Mouse (Mus musculus) kidney, postnatal 4 days (tissue): ENCODE data around the gene Thap4.

ENCODE experiments used
- DNase-seq, 2 experiments: peaks; one replicate each; pipeline ENCODE4 v3.0.0; 2021; ENCODE audit warnings: mixed read lengths in 2 of 2

Gene Thap4

DNA sequence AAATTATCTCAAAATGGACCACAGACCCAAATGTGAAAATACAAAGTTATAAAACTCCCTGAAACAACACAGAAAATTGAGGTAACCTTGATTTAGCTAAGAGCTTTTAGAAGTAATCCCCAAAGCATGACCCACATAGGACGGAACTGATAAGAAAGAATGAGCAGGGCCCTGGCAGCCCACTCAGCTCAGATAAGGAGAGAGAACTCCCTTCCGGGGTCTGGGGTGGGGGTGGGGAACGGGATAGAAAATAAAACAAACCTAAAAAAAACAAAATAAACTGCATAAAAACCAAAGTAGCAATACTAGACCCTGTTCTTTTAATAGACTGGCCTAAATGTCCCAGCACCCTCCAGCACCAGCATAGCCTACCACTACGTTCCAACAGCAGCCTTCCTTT, 12.7 kb downstream of the Thap4 start:
- no peak for DNase-seq

DNA sequence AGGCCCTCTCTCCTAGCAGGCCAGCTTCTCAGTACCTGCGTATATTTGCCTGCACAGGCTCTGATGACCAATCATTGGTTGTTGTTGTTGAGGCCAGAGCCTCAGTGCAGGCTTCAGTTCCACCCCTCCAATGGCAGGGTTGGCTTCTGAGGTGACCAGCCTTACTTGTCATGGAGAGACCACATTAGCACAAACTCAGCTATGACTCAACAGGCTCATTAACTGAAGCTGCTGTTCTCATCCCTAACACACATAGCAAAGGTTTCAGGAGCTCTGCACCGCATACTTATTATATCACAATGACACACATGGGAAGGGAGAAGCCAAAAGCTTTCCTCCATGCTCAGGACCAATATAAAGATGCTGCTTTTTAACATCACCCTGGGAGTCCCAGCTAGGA, 14.0 kb downstream of the Thap4 start:
- no peak for DNase-seq

DNA sequence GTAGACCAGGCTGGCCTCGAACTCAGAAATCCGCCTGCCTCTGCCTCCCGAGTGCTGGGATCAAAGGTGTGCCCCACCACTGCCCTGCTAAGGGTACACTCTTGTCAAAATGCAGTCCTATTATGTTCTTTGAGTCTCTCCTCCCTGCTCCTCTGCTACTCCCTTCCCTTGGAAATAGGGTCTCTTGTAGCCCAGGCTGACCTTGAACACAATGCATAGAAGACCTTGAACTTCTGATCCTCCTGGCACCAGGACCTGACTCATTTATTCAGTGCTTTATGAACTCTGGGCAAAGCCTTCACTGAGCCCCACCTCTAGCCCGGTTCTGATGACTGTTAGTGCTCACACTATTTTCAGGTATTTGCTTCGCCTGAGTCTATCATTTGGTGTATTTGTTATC, 17.0 kb downstream of the Thap4 start:
- no peak for DNase-seq

DNA sequence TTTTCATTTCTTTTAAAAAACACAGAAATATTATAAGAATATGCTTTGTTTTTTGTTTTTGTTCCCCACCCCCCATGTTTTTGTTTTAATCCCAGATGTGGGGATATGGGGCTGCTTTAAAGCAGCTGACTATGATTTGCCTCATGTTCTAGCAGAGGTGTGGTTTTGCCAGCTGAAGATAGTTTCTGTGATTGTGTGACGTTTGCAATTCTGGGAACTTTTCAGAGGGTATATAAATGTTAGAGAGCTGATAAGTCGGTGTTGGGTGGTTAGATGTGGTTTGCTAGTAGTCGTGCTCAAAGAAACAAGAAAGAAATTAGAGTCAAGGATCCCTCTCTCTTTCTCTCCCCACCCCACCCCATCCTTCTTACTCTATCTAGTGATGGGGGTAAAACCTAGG, 18.8 kb downstream of the Thap4 start:
- DNase-seq = no peak

DNA sequence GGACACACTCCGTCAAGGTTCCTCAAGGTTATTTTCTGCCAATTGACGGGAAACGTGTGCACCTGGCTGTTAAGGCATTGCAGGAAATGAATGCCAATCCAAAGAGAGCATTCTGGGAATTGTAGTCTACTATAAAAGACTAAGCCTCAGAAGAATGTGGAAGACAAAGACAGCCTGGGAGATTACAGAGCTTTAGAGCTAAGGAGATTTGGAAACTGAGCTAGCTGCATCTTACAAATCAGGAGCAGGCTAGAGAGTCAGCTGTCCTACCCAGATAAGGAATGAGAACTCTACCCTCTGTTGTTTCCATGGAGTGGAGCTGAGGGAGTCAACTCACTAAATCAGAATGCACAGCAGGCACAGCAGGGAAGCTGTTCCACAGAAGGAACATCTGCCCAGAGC, 22.8 kb downstream of the Thap4 start:
- no peak for DNase-seq

DNA sequence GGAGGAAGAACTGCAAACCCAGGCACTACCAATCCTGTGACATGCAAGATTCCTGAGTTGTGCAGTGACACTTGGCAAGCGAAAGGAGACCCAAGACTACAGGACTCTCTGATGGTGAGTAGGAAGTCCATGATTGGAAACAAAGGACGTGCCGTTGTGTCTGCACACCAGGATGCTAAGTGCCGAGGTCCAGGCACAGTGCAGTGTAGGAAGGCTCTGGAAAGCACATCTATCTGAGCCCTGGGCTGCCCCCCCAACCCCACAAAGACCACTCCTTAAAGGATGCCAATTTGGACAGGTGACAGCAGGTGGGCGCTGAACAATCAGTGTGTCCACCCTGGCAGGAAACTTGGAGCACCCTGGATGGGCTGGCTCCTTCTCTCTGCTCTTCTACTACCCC, 23.6 kb downstream of the Thap4 start:
- no peak for DNase-seq

DNA sequence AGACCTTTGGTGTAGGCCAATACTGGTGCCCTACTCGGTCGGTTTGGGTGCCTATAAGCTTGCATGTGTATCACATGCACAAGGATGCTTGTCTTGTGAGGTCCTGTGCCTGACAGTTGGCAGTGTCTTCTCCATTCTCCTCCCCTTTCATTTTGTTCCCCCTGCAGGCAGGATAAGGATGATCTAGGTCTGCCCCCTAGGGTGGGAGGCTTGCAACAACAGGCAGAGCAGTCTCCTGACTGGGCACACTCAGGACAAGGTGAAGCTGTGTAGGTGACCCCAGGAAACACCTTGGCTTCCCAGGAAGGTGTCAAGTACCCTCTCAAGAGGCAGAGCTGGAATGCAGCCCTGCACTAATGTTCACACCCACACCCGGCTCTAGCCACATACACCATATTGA, 27.7 kb downstream of the Thap4 start:
- peak; percentile 77 to 78 for DNase-seq

GRCm38 (mm10) chr1:93726116-93726515, 28.5 kb downstream of the Thap4 start:
- DNase-seq = no peak

GRCm38 (mm10) chr1:93725665-93726064, 29.0 kb downstream of the Thap4 start:
- DNase-seq = no peak

- no peak for DNase-seq
These were observed 30.0 kb downstream of the Thap4 start for GRCm38 (mm10) chr1:93724623-93725022.

- no peak for DNase-seq
These were observed 33.1 kb downstream of the Thap4 start for GRCm38 (mm10) chr1:93721557-93721956.

- DNase-seq = no peak
These were observed 38.5 kb downstream of the Thap4 start for GRCm38 (mm10) chr1:93716166-93716565.

- no peak for DNase-seq
These were observed 49.3 kb downstream of the Thap4 start for GRCm38 (mm10) chr1:93705389-93705788.

- DNase-seq = no peak
These were observed 50.3 kb downstream of the Thap4 start for GRCm38 (mm10) chr1:93704341-93704740.

DNA sequence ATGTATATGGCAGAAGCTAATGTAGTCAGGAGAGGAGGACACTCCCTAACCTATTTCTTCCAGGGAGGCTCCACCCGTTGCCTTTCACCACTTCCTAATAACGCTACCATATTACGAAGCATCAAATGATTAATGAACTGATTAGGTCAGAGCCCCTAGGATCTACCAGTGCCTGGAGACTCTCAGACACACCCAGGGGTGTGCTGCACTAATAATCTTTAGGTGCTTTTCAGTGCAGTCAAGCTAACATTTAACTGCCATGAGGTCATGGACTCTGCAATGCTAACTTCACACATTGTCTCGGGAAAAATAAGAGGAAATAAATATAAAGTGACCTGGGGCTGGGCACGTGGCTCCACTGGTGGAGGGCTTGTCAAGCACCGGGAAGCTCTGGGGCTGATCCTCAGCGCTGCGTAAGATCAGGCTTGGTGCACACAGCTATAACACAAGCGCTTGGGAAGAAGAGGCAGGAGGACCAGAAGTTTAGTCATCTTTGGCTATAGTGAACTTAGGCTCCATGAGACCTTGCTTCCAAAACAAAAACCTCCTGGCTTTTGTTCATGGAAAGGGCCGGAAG, 51.1 kb downstream of the Thap4 start:
- no peak for DNase-seq

- no peak for DNase-seq
These were observed 52.6 kb downstream of the Thap4 start for GRCm38 (mm10) chr1:93702106-93702505.

GRCm38 (mm10) chr1:93699159-93699558, 55.5 kb downstream of the Thap4 start:
- no peak for DNase-seq

GRCm38 (mm10) chr1:93697317-93697716, 57.3 kb downstream of the Thap4 start:
- peak; percentile 46 to 66 for DNase-seq

GRCm38 (mm10) chr1:93694966-93695365, 59.7 kb downstream of the Thap4 start:
- peak; percentile 78 to 87 for DNase-seq

DNA sequence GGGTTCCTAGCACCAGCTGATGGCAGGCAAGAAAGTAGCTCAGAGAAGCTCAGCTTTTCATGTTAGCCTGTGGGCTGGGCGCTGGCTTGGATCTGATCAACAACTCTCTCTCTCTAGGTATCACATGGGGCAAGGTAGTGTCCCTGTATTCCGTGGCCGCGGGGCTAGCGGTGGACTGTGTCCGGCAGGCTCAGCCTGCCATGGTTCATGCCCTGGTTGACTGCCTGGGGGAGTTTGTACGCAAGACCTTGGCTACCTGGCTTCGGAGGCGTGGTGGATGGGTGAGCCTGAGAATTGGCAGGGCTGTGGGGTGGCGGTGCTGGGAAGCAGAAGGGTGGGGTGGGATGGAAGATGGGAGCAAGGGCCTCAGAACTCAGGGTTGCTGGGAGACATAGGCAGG, 60.7 kb downstream of the Thap4 start:
- DNase-seq = peak in 1 of 2 experiments; percentile 38

GRCm38 (mm10) chr1:93693502-93693901, 61.2 kb downstream of the Thap4 start:
- no peak for DNase-seq

GRCm38 (mm10) chr1:93692773-93693172, 61.9 kb downstream of the Thap4 start:
- DNase-seq = no peak

- DNase-seq = no peak
These were observed 62.8 kb downstream of the Thap4 start for GRCm38 (mm10) chr1:93691786-93692357.

DNA sequence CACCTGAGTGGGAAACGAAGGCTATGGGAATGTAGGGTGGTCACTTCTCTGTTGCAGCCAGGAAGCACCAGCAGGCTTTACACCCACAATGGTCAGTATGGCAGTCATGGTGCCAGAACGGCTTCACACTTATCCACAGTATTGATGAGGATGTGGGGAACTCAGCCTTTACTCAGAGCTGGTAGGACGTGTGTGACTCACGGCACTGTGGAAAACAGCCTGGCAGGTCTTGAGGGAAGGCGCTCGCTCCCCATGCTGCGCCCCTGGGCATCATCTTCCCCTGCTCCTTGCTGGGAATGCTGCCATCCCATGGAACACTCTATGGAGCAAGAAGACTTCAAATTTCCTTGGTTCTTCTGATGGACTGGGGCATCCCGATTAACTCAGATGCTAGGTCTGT, 63.6 kb downstream of the Thap4 start:
- no peak for DNase-seq

DNA sequence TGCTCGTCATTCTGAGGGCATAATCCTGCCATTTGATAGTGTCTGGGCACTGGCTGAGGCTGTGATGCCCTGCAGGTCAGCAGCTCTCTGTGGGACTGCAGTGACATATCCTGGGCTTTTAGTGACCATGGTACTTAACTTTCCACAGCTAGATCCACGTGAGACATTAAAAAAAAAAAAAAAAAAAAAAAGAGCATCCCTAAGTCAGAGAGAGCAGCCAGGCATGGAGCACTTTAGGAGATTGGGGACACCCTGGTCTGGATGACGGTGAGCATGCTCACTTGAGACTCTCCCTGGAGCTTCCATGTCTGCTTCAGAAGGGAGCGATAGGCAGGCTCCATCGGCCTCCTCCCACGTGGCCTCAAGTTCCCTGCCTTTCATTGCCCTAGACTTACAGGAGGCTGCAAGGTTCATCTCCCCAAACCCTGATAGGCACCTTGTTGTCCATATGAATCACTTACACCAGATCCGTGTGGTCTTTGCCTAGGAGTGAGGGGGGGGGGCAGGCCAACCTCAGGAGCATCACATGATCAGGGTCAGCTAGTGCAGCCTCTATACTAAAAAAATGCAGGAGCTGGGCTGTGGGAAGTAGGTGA, 64.7 kb downstream of the Thap4 start:
- DNase-seq = no peak
